In the genomic region with DNA sequence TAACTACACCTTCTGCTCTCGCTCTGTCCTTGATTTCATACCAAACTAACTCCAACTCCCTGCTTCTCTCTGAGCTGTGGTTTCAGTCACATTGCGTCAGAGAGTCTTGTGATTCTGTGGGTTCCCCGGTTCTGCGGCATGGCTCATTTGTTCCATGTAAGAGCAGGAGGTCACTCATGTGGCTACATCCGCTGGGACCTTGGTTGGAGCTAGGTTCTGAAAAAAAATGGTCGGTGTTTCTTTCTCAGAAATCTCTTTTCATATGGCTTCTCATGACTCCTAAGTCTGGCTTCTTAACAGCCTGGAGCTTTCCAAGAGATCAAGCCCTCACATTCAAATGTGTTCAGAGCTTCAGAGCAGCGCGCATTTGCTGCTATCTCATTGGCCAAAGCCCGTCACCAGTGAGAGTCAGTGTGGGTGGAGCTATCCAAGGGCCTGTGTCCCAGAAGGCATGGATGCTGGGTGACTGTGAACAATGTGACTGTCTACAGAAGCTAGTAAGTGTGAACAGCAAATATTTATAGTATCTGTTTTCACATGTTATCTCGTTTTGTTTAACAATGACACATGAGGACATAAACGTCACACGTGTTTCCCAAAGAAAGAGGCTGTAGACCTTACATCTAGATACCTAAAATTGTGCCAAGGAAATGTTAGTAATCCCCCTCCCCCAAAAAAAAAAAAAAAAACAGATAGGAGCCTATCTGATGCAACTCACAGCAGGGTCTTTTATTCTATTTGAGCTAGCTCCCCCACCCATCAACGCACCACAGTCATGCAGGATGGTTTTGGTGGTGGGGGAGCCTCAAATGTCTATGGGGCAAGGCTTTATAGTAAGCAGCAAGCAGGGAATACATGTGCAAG, we compare ENCODE assay signal across 8 mouse cellular contexts. TPM values are rescaled to one million over a fixed set of nuclear protein-coding genes. Genes with fewer than 3 reads are reported as not detected.
A peak's percentile ranks its signal among the peaks of the same experiment; 100 is the strongest.
DNase-seq lines count a peak whose midpoint lies in the region; ATAC-seq lines count a peak whose summit lies in the region.

No protein-coding gene starts in this region.

- DNase-seq in adrenal gland, adult 2 months, result peak; percentile 32
- DNase-seq in adrenal gland, postnatal 10 days, result no peak
- DNase-seq in R1 (ENCODE audit: low read depth, low spot score), result peak; percentile 76
- peak; percentile 23 for DNase-seq in lung, postnatal 14 days
- DNase-seq in hindbrain, embryonic 14.5 days (ENCODE audit: low spot score), result no peak
- DNase-seq in right cerebral cortex, adult 2 months (ENCODE audit: low spot score in 2 of 2), result no peak
- DNase-seq in ovary, postnatal 10 days (ENCODE audit: low spot score), result no peak

- H3K4me2 ChIP-seq in heart, embryonic 14.5 days (ENCODE audit: low read length), result peak overlapping the region; percentile 37
- no peak overlapping the region for H3K4me2 ChIP-seq in hindbrain, embryonic 14.5 days (replicated peaks)

- no peaks in the 10 kb centered on the region for H3K36me3 ChIP-seq in heart, embryonic 14.5 days (ENCODE audit: control insufficient read depth, insufficient read depth, low read length)
- no peaks in the 10 kb centered on the region for H3K36me3 ChIP-seq in hindbrain, embryonic 14.5 days (replicated peaks; ENCODE audit: control insufficient read depth, insufficient read depth)

- peaks cover 13 to 14% of the 10 kb centered on the region in 2 experiments for H3K4me1 ChIP-seq in heart, embryonic 14.5 days (ENCODE audit: control insufficient read depth in 2 of 2, insufficient read depth in 2 of 2, low read length in 2 of 2)
- H3K4me1 ChIP-seq in hindbrain, embryonic 14.5 days (replicated peaks; ENCODE audit: control insufficient read depth, insufficient read depth, low read length), result no peaks in the 10 kb centered on the region

- 0 out of 4 replicates have a peak overlapping the region, but pooled peaks have one; percentile 19 to 27 for H3K27ac ChIP-seq in heart, embryonic 14.5 days (replicated peaks in 1 of 2; ENCODE audit: control insufficient read depth in 1 of 2, insufficient read depth in 1 of 2, low read depth in 2 of 2, low read length in 2 of 2)
- H3K27ac ChIP-seq in hindbrain, embryonic 14.5 days, result no peak overlapping the region

- no peak overlapping the region for H3K4me3 ChIP-seq in heart, embryonic 14.5 days (ENCODE audit: control insufficient read depth in 1 of 2, insufficient read depth in 1 of 2, low read depth in 1 of 2, low read length in 2 of 2)
- H3K4me3 ChIP-seq in hindbrain, embryonic 14.5 days (replicated peaks; ENCODE audit: low read length), result no peak overlapping the region

- no peaks in the 10 kb centered on the region for H3K9me3 ChIP-seq in heart, embryonic 14.5 days (ENCODE audit: control insufficient read depth, low read length)
- no peaks in the 10 kb centered on the region for H3K9me3 ChIP-seq in hindbrain, embryonic 14.5 days (ENCODE audit: control insufficient read depth, low read length)

- ATAC-seq in heart, embryonic 14.5 days (ENCODE audit: insufficient number of reproducible peaks, insufficient read depth, low FRiP score, low read depth), result no peak; the same call in 1 of the 2 replicates
- no peak for ATAC-seq in hindbrain, embryonic 14.5 days (ENCODE audit: low FRiP score)

- no peak overlapping the region for H3K9ac ChIP-seq in heart, embryonic 14.5 days (ENCODE audit: low read length)
- no peak overlapping the region for H3K9ac ChIP-seq in hindbrain, embryonic 14.5 days

- 49% methylated on average over 13 of the region's 13 CpGs for WGBS in heart, embryonic 14.5 days
- WGBS in hindbrain, embryonic 14.5 days, result 75% methylated on average over 13 of the region's 13 CpGs

- H3K27me3 ChIP-seq in heart, embryonic 14.5 days (ENCODE audit: control insufficient read depth, insufficient read depth, low read length), result no peaks in the 10 kb centered on the region
- no peaks in the 10 kb centered on the region for H3K27me3 ChIP-seq in hindbrain, embryonic 14.5 days (ENCODE audit: control insufficient read depth, insufficient read depth, low read length)

RNA-seq across cellular contexts. Expression of gene Aida, which starts 32.0 kb away (rescaled TPM):
- 10 to 100 TPM; 50.7 to 58.5 TPM for total RNA-seq in adrenal gland, adult 2 months (2021)
- polyA plus RNA-seq in adrenal gland, adult 2 months (2012; rRNA removed), result 5.7 and 10.7 TPM in 2 replicates
- 10 to 100 TPM; 41.3 to 51.6 TPM for total RNA-seq in adrenal gland, postnatal 10 days (2021)
- polyA plus RNA-seq in heart, embryonic 14.5 days (2014; fragmentation: Nextera tagmentation; extraction: Ambion mirVana), result 14.5 and 18.7 TPM in 2 replicates
- polyA plus RNA-seq in hindbrain, embryonic 14.5 days (2014; fragmentation: Nextera tagmentation; extraction: Ambion mirVana), result 36.2 and 38.7 TPM in 2 replicates

RNA-seq across cellular contexts. Expression of gene Brox, which starts 32.7 kb away (rescaled TPM):
- 10 to 100 TPM; 41.8 to 44.1 TPM for total RNA-seq in adrenal gland, adult 2 months (2021)
- polyA plus RNA-seq in adrenal gland, adult 2 months (2012; rRNA removed), result 9.2 and 9.8 TPM in 2 replicates
- 10 to 100 TPM; 45.0 to 46.0 TPM for total RNA-seq in adrenal gland, postnatal 10 days (2021)
- polyA plus RNA-seq in heart, embryonic 14.5 days (2014; fragmentation: Nextera tagmentation; extraction: Ambion mirVana), result 45.4 and 50.0 TPM in 2 replicates
- 115 and 125 TPM in 2 replicates for polyA plus RNA-seq in hindbrain, embryonic 14.5 days (2014; fragmentation: Nextera tagmentation; extraction: Ambion mirVana)

RNA-seq across cellular contexts. Expression of gene Disp1, which starts 43.1 kb away (rescaled TPM):
- total RNA-seq in adrenal gland, adult 2 months (2021), result 10 to 100 TPM; 12.9 to 17.6 TPM
- 13.9 and 14.6 TPM in 2 replicates for polyA plus RNA-seq in adrenal gland, adult 2 months (2012; rRNA removed)
- 10 to 100 TPM; 10.2 to 14.9 TPM for total RNA-seq in adrenal gland, postnatal 10 days (2021)
- 8.5 and 10.8 TPM in 2 replicates for polyA plus RNA-seq in heart, embryonic 14.5 days (2014; fragmentation: Nextera tagmentation; extraction: Ambion mirVana)
- 9.4 and 10.2 TPM in 2 replicates for polyA plus RNA-seq in hindbrain, embryonic 14.5 days (2014; fragmentation: Nextera tagmentation; extraction: Ambion mirVana)

Comparison
In these comparisons a context has a peak if more than half of its experiments do, and no peak if none do; other contexts are left out.
1. DNase-seq: peak in adrenal gland, adult 2 months (single experiment), R1 (single experiment) and lung, postnatal 14 days (single experiment); none in adrenal gland, postnatal 10 days (single experiment), hindbrain, embryonic 14.5 days (single experiment), right cerebral cortex, adult 2 months (0 of 2) and ovary, postnatal 10 days (single experiment).